Mouse (Mus musculus): Measurements from ENCODE around the gene Olfr1198. TPM values are rescaled to one million over a fixed set of nuclear protein-coding genes. Genes with fewer than 3 reads are reported as not detected.

The Olfr1198 gene
- polyA plus RNA-seq (2015; fragmentation: Nextera tagmentation; extraction: Ambion mirVana), result not detected in 2 replicates

GRCm38 (mm10) chr2:88751270-88751669 is at the start of gene Olfr1198:
TSS of gene Olfr1198 (minus strand) at chr2:88751370.
- no peaks in the 10 kb centered on the region for H3K36me3 ChIP-seq (ENCODE audit: control insufficient read depth, insufficient read depth)
- no peaks in the 10 kb centered on the region for H3K27me3 ChIP-seq (replicated peaks; ENCODE audit: control insufficient read depth, insufficient read depth, low read length)
- H3K4me2 ChIP-seq (replicated peaks; ENCODE audit: low read depth), result no peak within 1 kb of the TSS
- no peak within 1 kb of the TSS for H3K27ac ChIP-seq (ENCODE audit: low read depth, low read length)
- no peak within 1 kb of the TSS for H3K4me3 ChIP-seq (ENCODE audit: low read depth, low read length)
- H3K9ac ChIP-seq (ENCODE audit: low read depth, low read length), result no peak within 1 kb of the TSS
- TF ChIP-seq CTCF (IDR thresholded peaks at IDR 0.05; ENCODE audit: low read depth), result no peak
- WGBS, result 96% methylated on average over 2 of the region's 2 CpGs
- no peak for ATAC-seq
- no peaks in the 10 kb centered on the region for H3K9me3 ChIP-seq (ENCODE audit: control insufficient read depth)
- H3K4me1 ChIP-seq (replicated peaks; ENCODE audit: control insufficient read depth, insufficient read depth, low read length), result no peaks in the 10 kb centered on the region

GRCm38 (mm10) chr2:88792736-88793135 is 41.6 kb upstream of the Olfr1198 start, which contains the start of gene Olfr1201:
TSS of gene Olfr1201 (plus strand) at chr2:88793036.
- no peaks in the 10 kb centered on the region for H3K27me3 ChIP-seq (replicated peaks; ENCODE audit: control insufficient read depth, insufficient read depth, low read length)
- no peak for ATAC-seq
- H3K27ac ChIP-seq (ENCODE audit: low read depth, low read length), result no peak within 1 kb of the TSS
- no peak for TF ChIP-seq CTCF (IDR thresholded peaks at IDR 0.05; ENCODE audit: low read depth)
- H3K9me3 ChIP-seq (ENCODE audit: control insufficient read depth), result no peaks in the 10 kb centered on the region
- no peak within 1 kb of the TSS for H3K4me2 ChIP-seq (replicated peaks; ENCODE audit: low read depth)
- no peaks in the 10 kb centered on the region for H3K36me3 ChIP-seq (ENCODE audit: control insufficient read depth, insufficient read depth)
- H3K9ac ChIP-seq (ENCODE audit: low read depth, low read length), result no peak within 1 kb of the TSS
- no peaks in the 10 kb centered on the region for H3K4me1 ChIP-seq (replicated peaks; ENCODE audit: control insufficient read depth, insufficient read depth, low read length)
- 74% methylated on average over 6 of the region's 6 CpGs for WGBS
- no peak within 1 kb of the TSS for H3K4me3 ChIP-seq (ENCODE audit: low read depth, low read length)

DNA sequence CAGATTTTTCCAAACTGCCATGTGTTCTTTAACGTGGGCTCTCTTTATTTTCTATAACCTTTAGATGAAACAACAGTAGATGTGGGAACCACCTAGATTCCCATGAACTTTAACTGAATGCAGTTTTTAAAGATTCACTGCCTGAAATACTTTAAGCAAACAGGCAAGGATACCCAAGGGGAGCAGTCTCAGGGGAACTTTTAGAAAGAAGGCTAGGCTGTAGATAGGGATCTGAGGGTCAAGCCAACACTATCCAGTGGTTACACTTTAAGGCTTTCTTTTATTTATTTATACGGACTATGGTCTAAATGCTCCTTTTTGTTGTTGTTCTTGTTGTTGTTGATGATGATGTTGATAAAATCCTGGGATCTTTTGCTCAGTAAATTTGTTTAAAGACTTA is 19.2 kb upstream of the Olfr1198 start, which contains the start of gene Olfr1200:
Gene Olfr1200, minus strand, starts transcription at position 101 of the 400 bp plus-strand sequence.
- H3K27ac ChIP-seq (ENCODE audit: low read depth, low read length), result no peak within 1 kb of the TSS
- H3K9me3 ChIP-seq (ENCODE audit: control insufficient read depth), result no peaks in the 10 kb centered on the region
- no peak for TF ChIP-seq CTCF (IDR thresholded peaks at IDR 0.05; ENCODE audit: low read depth)
- 75% methylated on average over 2 of the region's 2 CpGs for WGBS
- H3K36me3 ChIP-seq (ENCODE audit: control insufficient read depth, insufficient read depth), result no peaks in the 10 kb centered on the region
- no peak within 1 kb of the TSS for H3K4me3 ChIP-seq (ENCODE audit: low read depth, low read length)
- H3K4me2 ChIP-seq (replicated peaks; ENCODE audit: low read depth), result no peak within 1 kb of the TSS
- no peak within 1 kb of the TSS for H3K9ac ChIP-seq (ENCODE audit: low read depth, low read length)
- ATAC-seq, result no peak
- H3K27me3 ChIP-seq (replicated peaks; ENCODE audit: control insufficient read depth, insufficient read depth, low read length), result no peaks in the 10 kb centered on the region
- no peaks in the 10 kb centered on the region for H3K4me1 ChIP-seq (replicated peaks; ENCODE audit: control insufficient read depth, insufficient read depth, low read length)

GRCm38 (mm10) chr2:88760369-88760768 is 9.2 kb upstream of the Olfr1198 start, which contains the start of gene Olfr1199:
TSS of gene Olfr1199 (minus strand) at chr2:88760469.
- 90% methylated on average over 2 of the region's 2 CpGs for WGBS

DNA sequence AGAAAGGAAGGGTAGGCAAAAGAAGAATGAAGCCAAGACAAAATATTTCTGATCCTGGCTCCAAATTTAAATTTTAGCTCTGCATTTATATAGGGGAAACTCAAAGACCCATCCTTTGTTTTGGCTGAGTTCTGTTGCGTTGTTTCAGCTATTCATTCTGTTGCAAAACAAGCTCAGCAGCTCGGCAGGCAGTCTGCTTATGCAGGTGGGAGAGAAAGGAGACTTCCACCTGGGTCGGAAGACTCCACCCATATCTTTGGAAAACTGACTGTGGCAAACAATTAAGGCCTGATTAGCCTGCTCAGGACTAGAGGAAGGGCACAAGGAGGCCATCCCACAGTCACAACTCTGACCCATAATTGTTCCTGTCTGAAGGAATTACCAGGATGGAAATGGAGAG is 7.8 kb downstream of the Olfr1198 start:
- Histone ChIP-seq H3K9ac (ENCODE audit: low read depth, low read length) (no peak overlapping the region), H3K4me2 (replicated peaks; ENCODE audit: low read depth) (no peak overlapping the region), H3K27me3 (replicated peaks; ENCODE audit: control insufficient read depth, insufficient read depth, low read length) (no peaks in the 10 kb centered on the region), H3K4me1 (replicated peaks; ENCODE audit: control insufficient read depth, insufficient read depth, low read length) (no peaks in the 10 kb centered on the region), H3K27ac (ENCODE audit: low read depth, low read length) (no peak overlapping the region), H3K9me3 (ENCODE audit: control insufficient read depth) (no peaks in the 10 kb centered on the region), H3K4me3 (ENCODE audit: low read depth, low read length) (no peak overlapping the region), H3K36me3 (ENCODE audit: control insufficient read depth, insufficient read depth) (no peaks in the 10 kb centered on the region)
- no peak for TF ChIP-seq CTCF (IDR thresholded peaks at IDR 0.05; ENCODE audit: low read depth)
- no peak for ATAC-seq
- WGBS, result 68% methylated on average over 3 of the region's 3 CpGs

More at GRCm38 (mm10) chr2:88760369-88760768, 9.2 kb upstream of the Olfr1198 start, which contains the start of gene Olfr1199:
- H3K27me3 ChIP-seq (replicated peaks; ENCODE audit: control insufficient read depth, insufficient read depth, low read length), result no peaks in the 10 kb centered on the region
- no peak within 1 kb of the TSS for H3K4me3 ChIP-seq (ENCODE audit: low read depth, low read length)
- ATAC-seq, result no peak
- no peak for TF ChIP-seq CTCF (IDR thresholded peaks at IDR 0.05; ENCODE audit: low read depth)
- H3K4me1 ChIP-seq (replicated peaks; ENCODE audit: control insufficient read depth, insufficient read depth, low read length), result no peaks in the 10 kb centered on the region
- no peak within 1 kb of the TSS for H3K4me2 ChIP-seq (replicated peaks; ENCODE audit: low read depth)
- no peaks in the 10 kb centered on the region for H3K9me3 ChIP-seq (ENCODE audit: control insufficient read depth)
- no peak within 1 kb of the TSS for H3K27ac ChIP-seq (ENCODE audit: low read depth, low read length)
- no peak within 1 kb of the TSS for H3K9ac ChIP-seq (ENCODE audit: low read depth, low read length)
- H3K36me3 ChIP-seq (ENCODE audit: control insufficient read depth, insufficient read depth), result no peaks in the 10 kb centered on the region

DNA sequence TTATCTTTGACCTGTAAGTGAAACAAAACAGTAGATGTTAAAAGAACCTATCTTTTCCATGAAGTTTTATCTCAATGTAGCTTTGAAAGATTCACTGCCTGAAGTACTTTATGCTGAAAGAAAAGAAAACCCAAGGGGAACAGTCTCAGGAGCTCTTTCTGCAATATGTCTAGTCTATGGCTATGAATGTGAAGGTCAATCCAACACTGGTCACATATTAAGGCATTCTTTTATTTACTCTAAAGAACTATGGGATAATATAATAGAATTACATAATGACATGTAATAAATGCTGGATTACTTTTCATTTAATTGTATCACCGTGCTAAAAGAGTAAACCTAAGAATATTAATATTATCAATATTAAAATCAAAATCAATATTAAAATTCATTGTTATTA is 18.9 kb downstream of the Olfr1198 start, which contains the start of gene Olfr1197:
Gene Olfr1197, minus strand, starts transcription at position 101 of the 400 bp plus-strand sequence.
- no peaks in the 10 kb centered on the region for H3K27me3 ChIP-seq (replicated peaks; ENCODE audit: control insufficient read depth, insufficient read depth, low read length)
- H3K4me1 ChIP-seq (replicated peaks; ENCODE audit: control insufficient read depth, insufficient read depth, low read length), result no peaks in the 10 kb centered on the region
- H3K9ac ChIP-seq (ENCODE audit: low read depth, low read length), result no peak within 1 kb of the TSS
- ATAC-seq, result no peak
- H3K9me3 ChIP-seq (ENCODE audit: control insufficient read depth), result no peaks in the 10 kb centered on the region
- no peak within 1 kb of the TSS for H3K4me2 ChIP-seq (replicated peaks; ENCODE audit: low read depth)
- H3K4me3 ChIP-seq (ENCODE audit: low read depth, low read length), result no peak within 1 kb of the TSS
- no peak for TF ChIP-seq CTCF (IDR thresholded peaks at IDR 0.05; ENCODE audit: low read depth)
- H3K36me3 ChIP-seq (ENCODE audit: control insufficient read depth, insufficient read depth), result no peaks in the 10 kb centered on the region
- no peak within 1 kb of the TSS for H3K27ac ChIP-seq (ENCODE audit: low read depth, low read length)
- WGBS, result 75% methylated on average over 1 of the region's 1 CpGs

Data from intestine, postnatal 0 days (tissue).